ENCODE assay signal across 32 mouse cellular contexts in the genomic region with DNA sequence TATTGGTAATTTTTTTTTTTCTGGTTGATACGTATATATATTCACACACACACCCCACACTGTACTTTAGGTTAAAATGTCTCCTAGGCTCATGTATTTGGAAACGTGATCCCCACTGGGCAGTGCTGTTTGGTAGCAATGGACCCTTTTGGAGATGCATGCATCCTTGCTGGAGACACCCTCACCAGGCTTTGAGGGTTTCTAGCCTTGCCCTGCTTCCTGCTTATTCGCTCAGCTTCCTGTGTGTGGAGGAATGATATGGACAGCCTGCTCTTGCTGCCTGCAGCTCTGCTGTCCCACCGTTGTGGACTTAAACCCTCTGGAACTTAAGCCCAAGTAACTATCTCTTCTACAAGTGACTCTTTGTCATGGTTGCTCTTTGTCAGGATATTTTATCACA. TPM values are rescaled to one million over a fixed set of nuclear protein-coding genes. Genes with fewer than 3 reads are reported as not detected.
A peak's percentile ranks its signal among the peaks of the same experiment; 100 is the strongest.
DNase-seq lines count a peak whose midpoint lies in the region; ATAC-seq lines count a peak whose summit lies in the region.
"Had no signal": no experiment of that assay in that cellular context is flagged by ENCODE, and none has a peak within 500 bp of the region (broad histone marks: within the 10 kb centered on the region; RNA-seq: fewer than 3 reads in every experiment).

No protein-coding gene starts in this region.

- intact Hi-C loops in heart, postnatal 14 days (cut with DNase I): no loop called here

- DNase-seq in heart, adult 11 months: peak; percentile 58
- DNase-seq in heart, postnatal 14 days: no peak
- DNase-seq in 416B (ENCODE audit: low read depth): peak; percentile 80
- no peak for DNase-seq in B cell, adult 2 months
- DNase-seq: adrenal gland, adult 8-10 months; adrenal gland, postnatal 25 days; cerebellum, adult 11 months; cerebellum, adult 8-10 months; cerebellum, postnatal 10 days; cerebellum, postnatal 36 days; gastrocnemius, postnatal 10 days; gastrocnemius, postnatal 36 days; heart, adult 18-20 months; heart, postnatal 10 days; heart, postnatal 4 days had no signal

- 0 out of 2 replicates have a peak, but pooled peaks have one; percentile 21 for ATAC-seq in granulocyte monocyte progenitor cell, adult 5-6 weeks (replicated peaks; ENCODE audit: poor library complexity, severe bottlenecking)
- no peak for ATAC-seq in CD4-positive, CD25-positive, alpha-beta regulatory T cell, adult 4 months
- ATAC-seq: activated CD4-positive, CD25-positive, alpha-beta regulatory T cell, adult 4 months; forebrain, embryonic 13.5 days; forebrain, embryonic 16.5 days; hindbrain, postnatal 0 days; intestine, postnatal 0 days had no signal

RNA-seq across cellular contexts. Expression of a gene that starts 19.3 kb away (rescaled TPM):
- total RNA-seq in heart, postnatal 14 days (2021): not detected
- not detected in 2 replicates for total RNA-seq in granulocyte monocyte progenitor cell, adult 5-6 weeks (2014; fragmentation: Nextera tagmentation)
- total RNA-seq in granulocyte monocyte progenitor cell, adult 5-6 weeks (2017): not detected in 2 replicates
- polyA plus RNA-seq in CD4-positive, CD25-positive, alpha-beta regulatory T cell, adult 4 months (2017; shearing (Covaris generic)): not detected
- total RNA-seq: adrenal gland, adult 8-10 months; adrenal gland, postnatal 25 days; ES-E14; gastrocnemius, adult 18-20 months; gastrocnemius, postnatal 10 days; gastrocnemius, postnatal 36 days; heart, adult 18-20 months; heart, postnatal 10 days; heart, postnatal 4 days; hindbrain, postnatal 0 days had no signal
- polyA plus RNA-seq: activated CD4-positive, CD25-positive, alpha-beta regulatory T cell, adult 4 months; C2C12; embryonic facial prominence, embryonic 11.5 days; embryonic facial prominence, embryonic 14.5 days; forebrain, embryonic 10.5 days; forebrain, embryonic 13.5 days; forebrain, embryonic 16.5 days; heart, embryonic 12.5 days; heart, embryonic 15.5 days; hindbrain, embryonic 11.5 days; hindbrain, embryonic 14.5 days; hindbrain, postnatal 0 days had no signal

Comparison
In these comparisons a context has a peak if more than half of its experiments do, and no peak if none do; other contexts are left out.
1. DNase-seq: peak in heart, adult 11 months (single experiment) and 416B (single experiment); none in heart, postnatal 14 days (0 of 2) and B cell, adult 2 months (0 of 2).